ENCODE assay signal across 8 mouse cellular contexts in the genomic region with DNA sequence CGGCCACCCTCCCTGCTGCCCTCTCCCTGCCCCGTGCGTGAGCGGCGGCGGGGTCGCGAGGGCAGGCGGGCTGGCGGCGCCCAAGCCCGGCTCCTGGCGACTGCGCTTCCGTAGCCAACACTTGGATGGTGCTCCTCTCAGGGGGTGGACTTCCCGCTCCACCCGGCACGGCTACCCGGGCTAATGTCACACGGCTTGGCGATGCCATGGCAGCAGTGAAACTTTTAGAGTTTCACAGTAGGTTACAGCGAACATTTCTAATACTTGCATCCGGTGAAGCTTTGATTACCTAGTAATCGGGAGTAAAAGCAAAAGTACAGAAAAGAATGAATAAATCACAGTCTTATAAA. TPM values are rescaled to one million over a fixed set of nuclear protein-coding genes. Genes with fewer than 3 reads are reported as not detected.
A peak's percentile ranks its signal among the peaks of the same experiment; 100 is the strongest.
DNase-seq lines count a peak whose midpoint lies in the region; ATAC-seq and TF ChIP-seq lines count a peak whose summit lies in the region.

No protein-coding gene starts in this region.

- no peak for DNase-seq in heart, adult 11 months
- no peak for DNase-seq in ES-E14 (ENCODE audit: low read depth, low spot score)
- no peak for DNase-seq in hindbrain, embryonic 10.5 days (ENCODE audit: low spot score)
- no peak for DNase-seq in midbrain, embryonic 10.5 days (ENCODE audit: low spot score)
- DNase-seq in thymus, postnatal 14 days = no peak
- no peak for DNase-seq in gastrocnemius, postnatal 4 days (ENCODE audit: low spot score in 2 of 2)
- no peak for DNase-seq in spleen, adult 12 weeks (ENCODE audit: low spot score)

- H3K9me3 ChIP-seq in heart, embryonic 13.5 days = no peaks in the 10 kb centered on the region
- H3K9me3 ChIP-seq in ES-E14 (ENCODE audit: control insufficient read depth, insufficient read depth, low read depth, low read length) = no peaks in the 10 kb centered on the region
- no peaks in the 10 kb centered on the region for H3K9me3 ChIP-seq in hindbrain, embryonic 10.5 days
- H3K9me3 ChIP-seq in midbrain, embryonic 10.5 days (replicated peaks) = no peaks in the 10 kb centered on the region

- peak overlapping the region; percentile 83 for H3K9ac ChIP-seq in heart, embryonic 13.5 days
- H3K9ac ChIP-seq in ES-E14 (ENCODE audit: insufficient read depth, low read depth, low read length, poor library complexity, severe bottlenecking) = peak overlapping the region; percentile 83

- in situ Hi-C loops in ES-E14 (cut with MboI; ENCODE audit: low sequenced_read_pairs in 2 of 2, unreplicated experiment in 2 of 2) = no loop called here

- H3K4me3 ChIP-seq in heart, embryonic 13.5 days = peak overlapping the region; percentile 80
- H3K4me3 ChIP-seq in ES-E14 (ENCODE audit: insufficient read depth in 1 of 2, low read depth in 1 of 2, low read length in 2 of 2, poor library complexity in 1 of 2, severe bottlenecking in 1 of 2) = peak overlapping the region; percentile 76 to 91
- peak overlapping the region; percentile 90 for H3K4me3 ChIP-seq in hindbrain, embryonic 10.5 days
- peak overlapping the region; percentile 89 for H3K4me3 ChIP-seq in midbrain, embryonic 10.5 days

- peaks cover 12% of the 10 kb centered on the region for H3K27me3 ChIP-seq in heart, embryonic 13.5 days (replicated peaks)
- H3K27me3 ChIP-seq in hindbrain, embryonic 10.5 days (ENCODE audit: insufficient read depth, poor library complexity, severe bottlenecking) = no peaks in the 10 kb centered on the region
- no peaks in the 10 kb centered on the region for H3K27me3 ChIP-seq in midbrain, embryonic 10.5 days (ENCODE audit: low read depth, poor library complexity, severe bottlenecking)

- H3K36me3 ChIP-seq in heart, embryonic 13.5 days = no peaks in the 10 kb centered on the region
- no peaks in the 10 kb centered on the region for H3K36me3 ChIP-seq in ES-E14 (ENCODE audit: control insufficient read depth, insufficient read depth, low read length, poor library complexity, severe bottlenecking)
- no peaks in the 10 kb centered on the region for H3K36me3 ChIP-seq in hindbrain, embryonic 10.5 days
- no peaks in the 10 kb centered on the region for H3K36me3 ChIP-seq in midbrain, embryonic 10.5 days

- no peak for ATAC-seq in heart, embryonic 13.5 days (ENCODE audit: extremely low read depth, insufficient number of reproducible peaks, low FRiP score, low TSS enrichment)

- WGBS in heart, embryonic 13.5 days = 1% methylated on average over 23 of the region's 24 CpGs
- under 1% methylated on average over 24 of the region's 24 CpGs for WGBS in hindbrain, embryonic 10.5 days
- under 1% methylated on average over 24 of the region's 24 CpGs for WGBS in midbrain, embryonic 10.5 days

- no peak overlapping the region for H3K27ac ChIP-seq in heart, embryonic 13.5 days (replicated peaks)
- H3K27ac ChIP-seq in ES-E14 (ENCODE audit: insufficient read depth, low read depth, low read length, poor library complexity, severe bottlenecking) = no peak overlapping the region
- H3K27ac ChIP-seq in hindbrain, embryonic 10.5 days = peak overlapping the region; percentile 90
- H3K27ac ChIP-seq in midbrain, embryonic 10.5 days (replicated peaks) = peak overlapping the region; percentile 89

- H3K4me1 ChIP-seq in heart, embryonic 13.5 days = peaks cover 3% of the 10 kb centered on the region; the same call in 1 of the 2 replicates
- peaks cover 0 to 2% of the 10 kb centered on the region in 2 experiments; a peak in 1 of 4 replicates for H3K4me1 ChIP-seq in ES-E14 (ENCODE audit: control insufficient read depth in 2 of 2, insufficient read depth in 2 of 2, low read length in 2 of 2, poor library complexity in 1 of 2)
- H3K4me1 ChIP-seq in hindbrain, embryonic 10.5 days (replicated peaks) = peaks cover 19% of the 10 kb centered on the region
- H3K4me1 ChIP-seq in midbrain, embryonic 10.5 days = peaks cover 22% of the 10 kb centered on the region

- H3K4me2 ChIP-seq in heart, embryonic 13.5 days = peak overlapping the region; percentile 73

TF ChIP-seq in ES-E14, 5 proteins besides CTCF, POLR2A, EP300 and RAD21:
- TF ChIP-seq MAFK (IDR thresholded peaks at IDR 0.05; ENCODE audit: insufficient read depth, low read depth, low read length) (no peak), CHD2 (IDR thresholded peaks at IDR 0.05; ENCODE audit: low read depth, low read length) (no peak), HCFC1 (IDR thresholded peaks at IDR 0.05; ENCODE audit: borderline replicate concordance, insufficient read depth, low read length) (no peak), ZC3H11A (IDR thresholded peaks at IDR 0.05; ENCODE audit: borderline replicate concordance, low read depth, low read length) (no peak), ZNF384 (IDR thresholded peaks at IDR 0.05; ENCODE audit: low read depth, low read length) (no peak)
TF ChIP-seq in ES-E14: peak in this region for 0.

RNA-seq across cellular contexts. Expression of a gene that starts 0.3 kb away (rescaled TPM):
- polyA plus RNA-seq in heart, embryonic 13.5 days (2015; fragmentation: Nextera tagmentation; extraction: Ambion mirVana) = 5.3 and 6.1 TPM in 2 replicates
- 3.6 and 11.0 TPM in 2 replicates for total RNA-seq in ES-E14 (2012; rRNA removed)
- polyA plus RNA-seq in hindbrain, embryonic 10.5 days (2016; fragmentation: Nextera tagmentation; extraction: Ambion mirVana) = 11.5 and 14.1 TPM in 2 replicates
- polyA plus RNA-seq in midbrain, embryonic 10.5 days (2016; fragmentation: Nextera tagmentation; extraction: Ambion mirVana) = 12.1 and 14.4 TPM in 2 replicates
- 1 to 10 TPM; 7.9 to 8.4 TPM for total RNA-seq in gastrocnemius, postnatal 4 days (2021)

RNA-seq across cellular contexts. Expression of a gene that starts 25.9 kb away (rescaled TPM):
- 12.1 and 15.6 TPM in 2 replicates for polyA plus RNA-seq in heart, embryonic 13.5 days (2015; fragmentation: Nextera tagmentation; extraction: Ambion mirVana)
- 4.1 and 8.4 TPM in 2 replicates for total RNA-seq in ES-E14 (2012; rRNA removed)
- 7.7 and 9.6 TPM in 2 replicates for polyA plus RNA-seq in hindbrain, embryonic 10.5 days (2016; fragmentation: Nextera tagmentation; extraction: Ambion mirVana)
- polyA plus RNA-seq in midbrain, embryonic 10.5 days (2016; fragmentation: Nextera tagmentation; extraction: Ambion mirVana) = 5.4 and 6.8 TPM in 2 replicates
- 10 to 100 TPM in 1 of 2 experiments, 1 to 10 TPM in 1; 7.6 to 10.1 TPM for total RNA-seq in gastrocnemius, postnatal 4 days (2021)

Comparison
In these comparisons a context has a peak if more than half of its experiments do, and no peak if none do; other contexts are left out.
1. H3K27ac ChIP-seq: peak in hindbrain, embryonic 10.5 days (single experiment) and midbrain, embryonic 10.5 days (single experiment); none in heart, embryonic 13.5 days (single experiment) and ES-E14 (single experiment).
2. Peak in every context shown above with its lines, with median percentiles within 50 percentile points of each other: H3K4me3 ChIP-seq.